Mouse (Mus musculus): ENCODE results near the gene Retreg3. TPM values are rescaled to one million over a fixed set of nuclear protein-coding genes. Genes with fewer than 3 reads are reported as not detected.

Retreg3 gene
- polyA plus RNA-seq, 1 experiment from 2014 or later, result 26.7 TPM

DNA sequence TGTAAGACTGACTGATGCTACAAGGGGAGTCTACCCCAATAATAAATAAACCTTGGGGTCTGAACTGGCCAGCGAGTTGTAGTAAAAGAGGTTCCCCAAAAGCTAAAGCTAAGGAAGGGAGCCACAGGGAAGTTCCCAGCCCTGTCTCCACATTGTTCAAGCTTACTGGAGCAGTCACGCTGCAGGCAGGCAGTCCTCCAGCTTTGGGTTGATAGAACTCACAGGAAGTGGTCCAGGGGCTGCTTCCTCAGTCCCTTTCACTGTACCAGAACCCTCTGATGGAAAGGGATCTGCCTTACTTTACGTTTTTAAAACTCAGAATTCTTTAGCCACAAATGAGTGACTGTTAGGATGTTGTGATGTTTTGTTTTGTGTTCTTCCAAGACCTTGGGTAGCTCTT lies 72.2 kb downstream of the Retreg3 start:
- H3K4me1 ChIP-seq, result no peaks in the 10 kb centered on the region
- no peaks in the 10 kb centered on the region for H3K9me3 ChIP-seq (replicated peaks)
- no peak for ATAC-seq (ENCODE audit: insufficient number of reproducible peaks, low FRiP score, low TSS enrichment, low read depth)
- no peak overlapping the region for H3K4me2 ChIP-seq (replicated peaks)
- no peaks in the 10 kb centered on the region for H3K27me3 ChIP-seq
- H3K36me3 ChIP-seq, result peaks cover 85% of the 10 kb centered on the region
- WGBS, result 81% methylated on average over 3 of the region's 3 CpGs
- H3K9ac ChIP-seq, result no peak overlapping the region
- no peak overlapping the region for H3K27ac ChIP-seq (replicated peaks)
- no peak overlapping the region for H3K4me3 ChIP-seq (replicated peaks)

DNA sequence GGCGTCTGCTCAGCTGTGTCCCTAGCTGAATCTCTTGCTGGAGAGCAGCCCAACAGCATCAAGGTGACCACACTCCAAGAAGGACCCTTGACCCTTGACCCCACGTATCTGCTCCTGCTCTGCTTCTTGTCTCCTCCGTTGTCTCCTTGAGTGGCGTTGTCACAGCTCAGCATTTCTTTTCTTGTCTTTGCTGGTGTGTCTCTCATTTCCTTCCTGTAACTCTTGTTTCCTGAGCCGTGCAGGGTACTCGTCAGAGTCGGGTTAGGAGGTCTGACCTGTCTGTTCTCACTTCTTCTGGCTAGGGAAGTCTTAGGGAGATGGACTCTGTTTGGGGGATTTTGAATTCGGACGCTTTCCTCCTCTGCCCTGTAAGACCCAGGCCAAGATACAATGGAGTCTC lies 73.3 kb downstream of the Retreg3 start:
- H3K27me3 ChIP-seq, result no peaks in the 10 kb centered on the region
- H3K4me2 ChIP-seq (replicated peaks), result no peak overlapping the region
- H3K9me3 ChIP-seq (replicated peaks), result no peaks in the 10 kb centered on the region
- WGBS, result 72% methylated on average over 9 of the region's 9 CpGs
- no peak overlapping the region for H3K27ac ChIP-seq (replicated peaks)
- no peaks in the 10 kb centered on the region for H3K4me1 ChIP-seq
- H3K9ac ChIP-seq, result no peak overlapping the region
- ATAC-seq (ENCODE audit: insufficient number of reproducible peaks, low FRiP score, low TSS enrichment, low read depth), result no peak
- no peak overlapping the region for H3K4me3 ChIP-seq (replicated peaks)
- H3K36me3 ChIP-seq, result peaks cover 84% of the 10 kb centered on the region

Small RNA genes lying within 50 kb of the gene (microRNA-seq; reads per million reads assigned to microRNA genes)
- gene Gm27626 (ENCODE audit: borderline number of aligned reads), result not detected

Other genes starting within 250 kb of the Retreg3 start
- 75.6 and 79.3 TPM in 2 replicates for gene Stat3, start 180.4 kb downstream of the Retreg3 start, polyA plus RNA-seq (2015; fragmentation: Nextera tagmentation; extraction: Ambion mirVana)
- gene Cavin1, start 149.0 kb downstream of the Retreg3 start, polyA plus RNA-seq (2015; fragmentation: Nextera tagmentation; extraction: Ambion mirVana), result 330 and 343 TPM in 2 replicates
- gene Atp6v0a1, start 110.4 kb downstream of the Retreg3 start, polyA plus RNA-seq (2015; fragmentation: Nextera tagmentation; extraction: Ambion mirVana), result 36.8 and 40.3 TPM in 2 replicates
- gene Naglu, start 49.9 kb downstream of the Retreg3 start, polyA plus RNA-seq (2015; fragmentation: Nextera tagmentation; extraction: Ambion mirVana), result 15.1 and 16.6 TPM in 2 replicates
- 0.24 and 0.25 TPM in 2 replicates for gene Hsd17b1, start 41.5 kb downstream of the Retreg3 start, polyA plus RNA-seq (2015; fragmentation: Nextera tagmentation; extraction: Ambion mirVana)
- gene Coasy, start 37.3 kb downstream of the Retreg3 start, polyA plus RNA-seq (2015; fragmentation: Nextera tagmentation; extraction: Ambion mirVana), result 43.2 and 44.9 TPM in 2 replicates
- 50.3 and 52.0 TPM in 2 replicates for gene Mlx, start 32.6 kb downstream of the Retreg3 start, polyA plus RNA-seq (2015; fragmentation: Nextera tagmentation; extraction: Ambion mirVana)
- 32.0 and 33.6 TPM in 2 replicates for gene Psmc3ip, start 24.5 kb downstream of the Retreg3 start, polyA plus RNA-seq (2015; fragmentation: Nextera tagmentation; extraction: Ambion mirVana)
- 69.7 and 73.4 TPM in 2 replicates for gene Tubg1, start within 50 bp of the Retreg3 start, polyA plus RNA-seq (2015; fragmentation: Nextera tagmentation; extraction: Ambion mirVana)
- 11.1 and 11.9 TPM in 2 replicates for gene Tubg2, start 36.0 kb upstream of the Retreg3 start, polyA plus RNA-seq (2015; fragmentation: Nextera tagmentation; extraction: Ambion mirVana)
- 2.0 and 2.2 TPM in 2 replicates for gene Cntnap1, start 50.6 kb upstream of the Retreg3 start, polyA plus RNA-seq (2015; fragmentation: Nextera tagmentation; extraction: Ambion mirVana)
- 27.2 and 28.7 TPM in 2 replicates for gene Plekhh3, start 51.5 kb upstream of the Retreg3 start, polyA plus RNA-seq (2015; fragmentation: Nextera tagmentation; extraction: Ambion mirVana)
- gene Ccr10, start 55.5 kb upstream of the Retreg3 start, polyA plus RNA-seq (2015; fragmentation: Nextera tagmentation; extraction: Ambion mirVana), result 0.24 and 0.50 TPM in 2 replicates
- gene Ezh1, start 106.6 kb upstream of the Retreg3 start, polyA plus RNA-seq (2015; fragmentation: Nextera tagmentation; extraction: Ambion mirVana), result 16.5 and 18.7 TPM in 2 replicates
- gene Ramp2, start 126.1 kb upstream of the Retreg3 start, polyA plus RNA-seq (2015; fragmentation: Nextera tagmentation; extraction: Ambion mirVana), result 138 and 139 TPM in 2 replicates
- gene Vps25, start 133.8 kb upstream of the Retreg3 start, polyA plus RNA-seq (2015; fragmentation: Nextera tagmentation; extraction: Ambion mirVana), result 122 and 133 TPM in 2 replicates
- gene Wnk4, start 140.7 kb upstream of the Retreg3 start, polyA plus RNA-seq (2015; fragmentation: Nextera tagmentation; extraction: Ambion mirVana), result 12.5 and 14.3 TPM in 2 replicates
- 1.1 and 1.9 TPM in 2 replicates for gene Cntd1, start 159.1 kb upstream of the Retreg3 start, polyA plus RNA-seq (2015; fragmentation: Nextera tagmentation; extraction: Ambion mirVana)
- gene Coa3, start 159.2 kb upstream of the Retreg3 start, polyA plus RNA-seq (2015; fragmentation: Nextera tagmentation; extraction: Ambion mirVana), result 160 and 165 TPM in 2 replicates
- 141 and 143 TPM in 2 replicates for gene Becn1, start 182.4 kb upstream of the Retreg3 start, polyA plus RNA-seq (2015; fragmentation: Nextera tagmentation; extraction: Ambion mirVana)
- 124 and 126 TPM in 2 replicates for gene Psme3, start 196.3 kb upstream of the Retreg3 start, polyA plus RNA-seq (2015; fragmentation: Nextera tagmentation; extraction: Ambion mirVana)
- 1.1 and 1.6 TPM in 2 replicates for gene Aoc2, start 205.2 kb upstream of the Retreg3 start, polyA plus RNA-seq (2015; fragmentation: Nextera tagmentation; extraction: Ambion mirVana)
- 0.77 and 0.94 TPM in 2 replicates for gene Aoc3, start 210.7 kb upstream of the Retreg3 start, polyA plus RNA-seq (2015; fragmentation: Nextera tagmentation; extraction: Ambion mirVana)
- not detected in 2 replicates for gene G6pc, start 247.7 kb upstream of the Retreg3 start, polyA plus RNA-seq (2015; fragmentation: Nextera tagmentation; extraction: Ambion mirVana)

Measured in embryonic facial prominence, embryonic 15.5 days (tissue).